In genomic region chr7:99351802-99352517, GRCm38 (mm10) we compare ENCODE assay signal across 8 mouse cellular contexts. TPM values are rescaled to one million over a fixed set of nuclear protein-coding genes. Genes with fewer than 3 reads are reported as not detected.
DNase-seq lines count a peak whose midpoint lies in the region; ATAC-seq and TF ChIP-seq lines count a peak whose summit lies in the region.

No protein-coding gene starts in this region.

- no peaks in the 10 kb centered on the region for H3K27me3 ChIP-seq in embryonic facial prominence, embryonic 14.5 days (replicated peaks; ENCODE audit: control insufficient read depth, insufficient read depth, low read length)
- H3K27me3 ChIP-seq in limb, embryonic 14.5 days (ENCODE audit: control insufficient read depth, insufficient read depth, low read length), result no peaks in the 10 kb centered on the region
- no peaks in the 10 kb centered on the region for H3K27me3 ChIP-seq in midbrain, embryonic 16.5 days (ENCODE audit: control insufficient read depth, insufficient read depth, low read depth, low read length)

- DNase-seq in cerebellum, postnatal 10 days, result peak; percentile 66 to 73
- DNase-seq in cerebellum, adult 11-12 months, result no peak
- DNase-seq in embryonic facial prominence, embryonic 14.5 days (ENCODE audit: low spot score), result peak; percentile 88
- DNase-seq in heart, postnatal 4 days, result peak; percentile 56
- peak; percentile 78 for DNase-seq in limb, embryonic 14.5 days (ENCODE audit: low spot score)
- no peak for DNase-seq in spleen, adult 12 weeks (ENCODE audit: low spot score)
- DNase-seq in frontal cortex, postnatal 36 days (ENCODE audit: low spot score in 2 of 2), result no peak

- H3K9me3 ChIP-seq in embryonic facial prominence, embryonic 14.5 days (ENCODE audit: control insufficient read depth, low read length), result no peaks in the 10 kb centered on the region
- no peaks in the 10 kb centered on the region for H3K9me3 ChIP-seq in limb, embryonic 14.5 days (ENCODE audit: control insufficient read depth, low read length)
- no peaks in the 10 kb centered on the region for H3K9me3 ChIP-seq in midbrain, embryonic 16.5 days (replicated peaks; ENCODE audit: control insufficient read depth, low read length, poor library complexity, severe bottlenecking)

- peak overlapping the region; percentile 83 for H3K4me3 ChIP-seq in embryonic facial prominence, embryonic 14.5 days (ENCODE audit: low read depth, low read length)
- H3K4me3 ChIP-seq in limb, embryonic 14.5 days (replicated peaks; ENCODE audit: low read length), result peak overlapping the region; percentile 88
- peak overlapping the region; percentile 40 for H3K4me3 ChIP-seq in midbrain, embryonic 16.5 days (ENCODE audit: low read depth, low read length)

- H3K36me3 ChIP-seq in embryonic facial prominence, embryonic 14.5 days (ENCODE audit: control insufficient read depth, insufficient read depth, low read length), result peaks cover 39% of the 10 kb centered on the region
- peaks cover 38% of the 10 kb centered on the region for H3K36me3 ChIP-seq in limb, embryonic 14.5 days (ENCODE audit: control insufficient read depth, insufficient read depth, low read length)
- H3K36me3 ChIP-seq in midbrain, embryonic 16.5 days (ENCODE audit: control insufficient read depth, insufficient read depth, low read length), result no peaks in the 10 kb centered on the region

- H3K4me2 ChIP-seq in embryonic facial prominence, embryonic 14.5 days (ENCODE audit: low read depth, low read length), result peak overlapping the region; percentile 75
- H3K4me2 ChIP-seq in limb, embryonic 14.5 days (replicated peaks; ENCODE audit: low read depth, low read length, severe bottlenecking), result peak overlapping the region; percentile 87
- H3K4me2 ChIP-seq in midbrain, embryonic 16.5 days (ENCODE audit: low read length), result peak overlapping the region; percentile 67

- H3K27ac ChIP-seq in embryonic facial prominence, embryonic 14.5 days (replicated peaks; ENCODE audit: low read depth, low read length), result peak overlapping the region; percentile 94
- H3K27ac ChIP-seq in limb, embryonic 14.5 days (replicated peaks; ENCODE audit: low read depth, low read length), result peak overlapping the region; percentile 93
- peak overlapping the region; percentile 76 for H3K27ac ChIP-seq in midbrain, embryonic 16.5 days (ENCODE audit: low read length)

- WGBS in embryonic facial prominence, embryonic 14.5 days, result under 1% methylated on average over 18 of the region's 18 CpGs
- WGBS in limb, embryonic 14.5 days, result under 1% methylated on average over 18 of the region's 18 CpGs
- WGBS in midbrain, embryonic 16.5 days, result 8% methylated on average over 18 of the region's 18 CpGs

- no peak; the same call in 1 of the 2 replicates for TF ChIP-seq POLR2A in limb, embryonic 14.5 days (IDR thresholded peaks at IDR 0.05; ENCODE audit: borderline replicate concordance, extremely low read depth, insufficient read depth, insufficient read length)

- peak; percentile 19; the same call in 1 of the 2 replicates for ATAC-seq in embryonic facial prominence, embryonic 14.5 days (ENCODE audit: low read depth)
- ATAC-seq in limb, embryonic 14.5 days (ENCODE audit: low FRiP score, low read depth), result peak; percentile 7; the same call in 1 of the 2 replicates
- ATAC-seq in midbrain, embryonic 16.5 days, result no peak

- peak overlapping the region; percentile 97 for H3K9ac ChIP-seq in embryonic facial prominence, embryonic 14.5 days (ENCODE audit: low read depth, low read length)
- H3K9ac ChIP-seq in limb, embryonic 14.5 days (ENCODE audit: low read depth, low read length, severe bottlenecking), result peak overlapping the region; percentile 93
- H3K9ac ChIP-seq in midbrain, embryonic 16.5 days (ENCODE audit: low read depth, low read length), result peak overlapping the region; percentile 64

- H3K4me1 ChIP-seq in embryonic facial prominence, embryonic 14.5 days (ENCODE audit: control insufficient read depth, insufficient read depth, low read length), result peaks cover 40% of the 10 kb centered on the region
- H3K4me1 ChIP-seq in limb, embryonic 14.5 days (ENCODE audit: control insufficient read depth, insufficient read depth, low read length), result peaks cover 44% of the 10 kb centered on the region
- H3K4me1 ChIP-seq in midbrain, embryonic 16.5 days (ENCODE audit: control insufficient read depth, insufficient read depth, low read length), result peaks cover 47% of the 10 kb centered on the region

RNA-seq across cellular contexts. Expression of gene Serpinh1, which starts 1.1 kb away (rescaled TPM):
- 918 and 945 TPM in 2 replicates for polyA plus RNA-seq in embryonic facial prominence, embryonic 14.5 days (2014; fragmentation: Nextera tagmentation; extraction: Ambion mirVana)
- 100 to 1,000 TPM; 557 to 601 TPM for total RNA-seq in heart, postnatal 4 days (2021)
- 1,525 and 1,858 TPM in 2 replicates for polyA plus RNA-seq in limb, embryonic 14.5 days (2012; rRNA removed)
- 790 and 834 TPM in 2 replicates for polyA plus RNA-seq in limb, embryonic 14.5 days (2014; fragmentation: Nextera tagmentation; extraction: Ambion mirVana)
- polyA plus RNA-seq in midbrain, embryonic 16.5 days (2015; fragmentation: Nextera tagmentation; extraction: Ambion mirVana), result 185 and 203 TPM in 2 replicates

RNA-seq across cellular contexts. Expression of gene Gdpd5, which starts 29.3 kb away (rescaled TPM):
- 15.0 and 17.5 TPM in 2 replicates for polyA plus RNA-seq in embryonic facial prominence, embryonic 14.5 days (2014; fragmentation: Nextera tagmentation; extraction: Ambion mirVana)
- total RNA-seq in heart, postnatal 4 days (2021), result 10 to 100 TPM; 40.7 to 42.6 TPM
- 14.5 and 21.0 TPM in 2 replicates for polyA plus RNA-seq in limb, embryonic 14.5 days (2012; rRNA removed)
- polyA plus RNA-seq in limb, embryonic 14.5 days (2014; fragmentation: Nextera tagmentation; extraction: Ambion mirVana), result 11.8 and 13.6 TPM in 2 replicates
- polyA plus RNA-seq in midbrain, embryonic 16.5 days (2015; fragmentation: Nextera tagmentation; extraction: Ambion mirVana), result 45.0 and 55.6 TPM in 2 replicates

Comparison
In these comparisons a context has a peak if more than half of its experiments do, and no peak if none do; other contexts are left out.
1. DNase-seq: peak in cerebellum, postnatal 10 days (2 of 2), embryonic facial prominence, embryonic 14.5 days (single experiment), heart, postnatal 4 days (single experiment) and limb, embryonic 14.5 days (single experiment); none in cerebellum, adult 11-12 months (single experiment), spleen, adult 12 weeks (single experiment) and frontal cortex, postnatal 36 days (0 of 2).
2. Peak in every context shown above with its lines, with median percentiles within 50 percentile points of each other: H3K27ac ChIP-seq, H3K4me2 ChIP-seq, H3K4me3 ChIP-seq and H3K9ac ChIP-seq.